Mouse (Mus musculus) liver, embryonic 13.5 days (tissue): ENCODE measurements around the gene Tmx2. TPM values are rescaled to one million over a fixed set of nuclear protein-coding genes. Genes with fewer than 3 reads are reported as not detected.
"Not testable (repeated sequence)": the region's sequence is repeated elsewhere in the genome, so short reads cannot be mapped to it uniquely, and the experiment has no call there.

Source experiments
- ATAC-seq: fragments of 200-750 bp; cut with Nextera tagmentation; 2 replicates; pipeline ENCODE4 v1.8.0; 2017; ENCODE audit warnings: low read depth, mild to moderate bottlenecking, moderate number of reproducible peaks, moderate library complexity
- DNase-seq: peaks from one replicate; pipeline ENCODE4 v3.0.0; 2022
- H3K27ac ChIP-seq: fragments of 300-500 bp; sonication (generic); 2 replicates; pipeline ENCODE4 v1.5.1; 2015; ENCODE audit warnings: moderate library complexity, mild to moderate bottlenecking, inconsistent platforms
- H3K27me3 ChIP-seq: fragments of 300-500 bp; sonication (generic); 2 replicates; pipeline ENCODE4 v1.6.1; 2015; ENCODE audit warnings: mild to moderate bottlenecking, inconsistent platforms
- H3K36me3 ChIP-seq: fragments of 300-500 bp; sonication (generic); 2 replicates; pipeline ENCODE4 v1.6.1; 2015; ENCODE audit warnings: mild to moderate bottlenecking, inconsistent platforms
- H3K4me1 ChIP-seq: fragments of 300-500 bp; sonication (generic); replicated peaks from 2 replicates; pipeline ENCODE4 v1.6.1; 2015; ENCODE audit warnings: inconsistent platforms
- H3K4me2 ChIP-seq: fragments of 300-500 bp; sonication (generic); 2 replicates; pipeline ENCODE4 v1.6.1; 2015; ENCODE audit warnings: inconsistent platforms, mild to moderate bottlenecking, moderate library complexity
- H3K4me3 ChIP-seq: fragments of 300-500 bp; sonication (generic); replicated peaks from 2 replicates; pipeline ENCODE4 v1.5.1; 2015; ENCODE audit warnings: mild to moderate bottlenecking, inconsistent platforms
- H3K9ac ChIP-seq: fragments of 300-500 bp; sonication (generic); 2 replicates; pipeline ENCODE4 v1.6.1; 2015; ENCODE audit warnings: mild to moderate bottlenecking, inconsistent platforms
- H3K9me3 ChIP-seq: fragments of 300-500 bp; sonication (generic); replicated peaks from 2 replicates; pipeline ENCODE4 v1.6.1; 2016; ENCODE audit warnings: inconsistent platforms
- WGBS: fragments of 180-500 bp; shearing (Covaris S2); methylation state at CpG from one replicate; pipeline ENCODE4 v1.1.7; 2015; ENCODE audit not compliant: insufficient replicate concordance; 5-methylcytosine and 5-hydroxymethylcytosine counted together
- polyA plus RNA-seq: library from polyadenylated mRNA; unstranded; fragments of >200 nt; fragmentation: Nextera tagmentation; extraction: Ambion mirVana; gene quantifications from 2 replicates; pipeline ENCODE4 v1.2.1, GENCODE M21; 2015

The Tmx2 gene
- 77.9 and 83.4 TPM in 2 replicates for polyA plus RNA-seq

DNA sequence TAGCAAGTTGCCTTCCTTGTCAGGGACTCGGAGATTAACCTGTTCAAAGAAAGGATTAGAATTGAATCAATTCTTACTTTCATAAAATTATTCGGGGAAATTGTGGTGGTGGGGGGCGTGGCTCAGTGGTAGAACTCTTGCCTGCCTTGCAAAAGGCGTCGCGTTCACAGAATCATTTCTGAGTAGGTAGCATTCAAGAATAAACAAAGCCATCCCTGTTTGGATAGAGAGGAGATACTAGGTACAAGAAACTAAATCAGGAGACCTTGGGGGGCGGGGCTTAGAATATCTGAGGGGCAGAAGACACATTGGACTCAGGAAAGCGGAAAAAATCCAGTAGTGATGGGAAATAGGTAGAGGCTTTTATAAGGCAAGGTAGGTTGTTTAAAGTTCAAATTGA lies at the start of gene Tmx2:
TSS of gene Tmx2 (minus strand) at position 125 of the 400 bp plus-strand sequence.
- no peak for DNase-seq

DNA sequence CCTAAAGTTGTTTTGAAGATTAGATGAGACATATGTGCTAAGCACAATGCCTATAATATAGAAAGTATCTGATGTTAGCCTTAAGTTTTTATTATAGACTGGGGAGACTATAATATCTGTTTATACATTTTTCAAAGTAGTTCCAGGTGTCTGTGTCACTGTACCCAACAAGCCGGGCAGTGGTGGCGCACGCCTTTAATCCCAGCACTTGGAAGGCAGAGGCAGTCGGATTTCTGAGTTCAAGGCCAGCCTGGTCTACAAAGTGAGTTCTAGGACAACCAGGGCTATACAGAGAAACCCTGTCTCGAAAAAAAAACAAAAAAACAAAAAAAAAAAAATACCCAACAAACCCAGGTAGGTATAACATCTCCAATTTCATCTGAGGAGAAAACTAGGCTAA lies 49.3 kb upstream of the Tmx2 start:
- H3K27me3 ChIP-seq, ATAC-seq, H3K9me3 ChIP-seq, DNase-seq: not testable (repeated sequence)
- 80% methylated on average over 5 of the region's 5 CpGs for WGBS
- peak overlapping the region; percentile 72 for H3K4me2 ChIP-seq
- peaks cover 89% of the 10 kb centered on the region for H3K4me1 ChIP-seq
- H3K27ac ChIP-seq: peak overlapping the region; percentile 89; the same call in 1 of the 2 replicates
- peak overlapping the region; percentile 79 for H3K4me3 ChIP-seq
- H3K36me3 ChIP-seq: peaks cover 31% of the 10 kb centered on the region
- H3K9ac ChIP-seq: peak overlapping the region; percentile 75; the same call in 1 of the 2 replicates

More for the DNA sequence above, at the start of gene Tmx2:
- Histone ChIP-seq H3K27ac (peak within 1 kb of the TSS; percentile 84), H3K9me3 (no peaks in the 10 kb centered on the region), H3K4me1 (peaks cover 52% of the 10 kb centered on the region), H3K4me3 (peak within 1 kb of the TSS; percentile 83), H3K27me3 (no peaks in the 10 kb centered on the region), H3K36me3 (peaks cover 33% of the 10 kb centered on the region), H3K4me2 (peak within 1 kb of the TSS; percentile 73), H3K9ac (peak within 1 kb of the TSS; percentile 87)
- WGBS: 9% methylated on average over 8 of the region's 8 CpGs
- ATAC-seq: no peak

DNA sequence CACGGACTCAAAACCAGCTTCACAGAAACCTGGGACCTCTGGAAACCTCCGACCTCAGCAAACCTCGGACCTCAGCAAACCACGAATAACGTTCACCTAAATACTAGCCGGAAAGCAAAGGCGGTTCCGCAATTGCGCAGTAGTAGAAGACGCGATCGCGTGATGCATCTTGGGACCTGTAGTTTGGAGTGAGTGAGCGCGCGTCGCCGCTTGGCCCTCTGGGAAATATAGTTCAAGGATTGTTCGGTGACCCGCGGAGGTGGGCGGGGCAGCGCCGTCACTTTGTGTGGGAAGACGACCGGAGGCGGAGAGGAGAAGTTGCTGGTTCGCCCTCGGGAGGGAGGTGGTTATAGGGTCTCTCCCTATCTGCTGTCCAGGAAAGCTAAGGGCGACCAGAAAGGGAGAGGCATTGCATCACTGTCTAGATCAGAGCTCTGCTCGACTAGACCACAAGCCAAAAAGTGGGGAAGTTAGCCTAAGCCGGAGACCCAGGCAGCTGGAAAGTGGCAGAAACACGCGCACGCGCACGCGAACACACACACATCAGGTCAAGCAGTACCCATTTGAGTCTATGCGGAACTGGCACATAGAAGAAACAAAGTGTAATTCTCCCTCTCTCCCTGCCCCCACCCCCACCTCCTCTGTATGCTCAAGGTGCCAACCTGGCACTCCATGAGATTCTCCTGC lies 48.4 kb upstream of the Tmx2 start, which contains the start of gene Clp1:
TSS of gene Clp1 (minus strand) at position 179 of the 687 bp plus-strand sequence.
- WGBS: under 1% methylated on average over 39 of the region's 39 CpGs

DNA sequence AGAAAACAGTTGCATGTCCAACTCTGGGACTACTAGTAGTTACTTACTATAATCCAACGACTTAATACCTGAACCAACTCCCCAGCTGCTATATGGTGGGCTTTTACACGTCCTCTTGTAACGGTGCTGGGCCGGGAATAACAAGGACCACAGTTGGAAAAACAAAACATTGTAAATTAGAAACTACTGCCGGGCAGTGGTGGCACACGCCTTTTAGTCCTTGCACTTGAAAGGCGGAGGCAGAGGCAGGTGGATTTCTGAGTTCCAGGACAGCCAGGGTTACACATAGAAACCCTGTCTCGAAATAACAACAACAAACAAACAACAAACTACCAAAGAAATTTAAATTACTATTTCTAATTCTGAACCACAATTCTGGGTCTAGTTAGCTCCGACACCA lies 47.8 kb upstream of the Tmx2 start:
- H3K4me1 ChIP-seq: peaks cover 81% of the 10 kb centered on the region
- H3K4me2 ChIP-seq: peak overlapping the region; percentile 83
- H3K4me3 ChIP-seq: peak overlapping the region; percentile 79
- H3K9me3 ChIP-seq: no peaks in the 10 kb centered on the region
- no peak for DNase-seq
- peaks cover 44% of the 10 kb centered on the region for H3K36me3 ChIP-seq
- ATAC-seq: peak; percentile 30; the same call in 1 of the 2 replicates
- peak overlapping the region; percentile 83 for H3K9ac ChIP-seq
- WGBS: 1% methylated on average over 9 of the region's 9 CpGs
- H3K27me3 ChIP-seq: no peaks in the 10 kb centered on the region
- peak overlapping the region; percentile 80 for H3K27ac ChIP-seq

More for the DNA sequence above, 48.4 kb upstream of the Tmx2 start, which contains the start of gene Clp1:
- DNase-seq: peak; percentile 96
- Histone ChIP-seq H3K9me3 (no peaks in the 10 kb centered on the region), H3K4me1 (peaks cover 81% of the 10 kb centered on the region), H3K4me2 (peak within 1 kb of the TSS; percentile 83), H3K9ac (peak within 1 kb of the TSS; percentile 83), H3K27ac (peak within 1 kb of the TSS; percentile 89), H3K4me3 (peak within 1 kb of the TSS; percentile 79), H3K36me3 (peaks cover 38% of the 10 kb centered on the region), H3K27me3 (no peaks in the 10 kb centered on the region)
- ATAC-seq: peak; percentile 93

DNA sequence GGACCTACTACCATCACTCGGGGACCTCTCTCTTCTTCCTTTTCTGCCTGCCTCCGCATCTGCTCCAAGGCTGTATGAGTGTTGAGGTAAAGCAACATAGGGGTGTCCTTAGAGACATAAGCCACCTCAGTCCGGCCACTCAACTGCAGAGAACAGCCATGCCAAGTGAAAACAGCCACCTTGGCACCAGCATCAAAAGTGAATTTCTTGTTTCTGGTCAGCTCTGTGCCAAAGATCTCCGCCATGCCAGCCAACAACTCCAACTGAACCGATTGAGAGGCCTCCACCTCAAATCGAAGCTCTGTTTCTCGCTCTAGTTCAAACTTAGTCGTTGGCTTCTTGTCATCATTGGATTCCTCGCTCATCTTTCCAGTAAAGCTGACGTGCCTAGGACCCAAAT lies 46.8 kb upstream of the Tmx2 start:
- Histone ChIP-seq H3K4me2 (peak overlapping the region; percentile 83), H3K4me1 (peaks cover 81% of the 10 kb centered on the region), H3K9me3 (no peaks in the 10 kb centered on the region), H3K4me3 (peak overlapping the region; percentile 79), H3K9ac (peak overlapping the region; percentile 83), H3K36me3 (peaks cover 53% of the 10 kb centered on the region), H3K27me3 (no peaks in the 10 kb centered on the region), H3K27ac (peak overlapping the region; percentile 80)
- DNase-seq (no peak), ATAC-seq (no peak)
- WGBS: 86% methylated on average over 10 of the region's 10 CpGs

DNA sequence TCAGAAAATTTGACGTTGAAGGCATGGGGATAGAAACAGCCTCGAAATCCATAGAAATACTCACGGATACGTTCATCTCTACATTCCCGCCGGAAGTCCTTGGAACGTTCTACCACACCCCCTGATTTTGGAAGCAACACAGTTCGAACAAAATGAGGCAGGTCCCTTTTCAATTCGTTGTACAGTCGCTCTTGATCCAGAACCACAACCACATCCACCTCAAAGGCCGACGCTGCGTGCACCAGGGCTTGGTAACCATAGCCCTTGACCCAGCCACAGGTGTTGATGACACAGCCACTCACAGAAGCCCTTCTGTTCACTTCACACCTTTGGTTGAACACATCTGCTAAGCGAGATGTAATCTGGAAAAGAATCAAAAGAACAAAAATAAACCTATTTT lies 44.9 kb upstream of the Tmx2 start:
- H3K4me1 ChIP-seq: peaks cover 66% of the 10 kb centered on the region
- DNase-seq (no peak), ATAC-seq (no peak)
- 92% methylated on average over 14 of the region's 14 CpGs for WGBS
- H3K9me3 ChIP-seq: no peaks in the 10 kb centered on the region
- H3K27ac ChIP-seq: no peak overlapping the region
- peaks cover 59% of the 10 kb centered on the region for H3K36me3 ChIP-seq
- no peaks in the 10 kb centered on the region for H3K27me3 ChIP-seq
- peak overlapping the region; percentile 83 for H3K4me2 ChIP-seq
- H3K9ac ChIP-seq: no peak overlapping the region; the same call in 1 of the 2 replicates
- H3K4me3 ChIP-seq: peak overlapping the region; percentile 79

DNA sequence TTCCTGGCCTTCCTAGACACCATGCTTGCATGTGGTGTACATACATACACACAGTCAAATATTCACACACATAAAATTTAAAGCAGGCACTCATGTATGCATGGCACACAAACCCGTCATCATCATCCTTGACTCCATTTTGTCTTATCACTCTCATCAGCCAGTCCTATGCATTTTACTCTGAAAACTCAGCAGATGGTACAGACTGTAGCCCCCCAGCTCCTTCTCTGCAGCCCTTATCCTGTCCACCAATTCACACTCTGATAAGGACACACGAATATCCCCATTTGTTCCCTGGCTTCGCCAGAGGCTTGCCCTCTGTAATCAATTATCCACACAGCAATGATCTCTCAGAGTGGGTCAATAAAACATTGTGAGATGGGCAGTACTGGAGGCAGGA lies 42.2 kb upstream of the Tmx2 start:
- DNase-seq: no peak
- Histone ChIP-seq H3K9me3 (no peaks in the 10 kb centered on the region), H3K4me3 (0 out of 2 replicates have a peak overlapping the region, but pooled peaks have one; percentile 2), H3K4me1 (peaks cover 64% of the 10 kb centered on the region), H3K27ac (peak overlapping the region; percentile 64), H3K9ac (0 out of 2 replicates have a peak overlapping the region, but pooled peaks have one; percentile 19), H3K4me2 (peak overlapping the region; percentile 24), H3K27me3 (no peaks in the 10 kb centered on the region), H3K36me3 (peaks cover 58% of the 10 kb centered on the region)
- 0 out of 2 replicates have a peak, but pooled peaks have one; percentile 13 for ATAC-seq
- 31% methylated on average over 3 of the region's 3 CpGs for WGBS

DNA sequence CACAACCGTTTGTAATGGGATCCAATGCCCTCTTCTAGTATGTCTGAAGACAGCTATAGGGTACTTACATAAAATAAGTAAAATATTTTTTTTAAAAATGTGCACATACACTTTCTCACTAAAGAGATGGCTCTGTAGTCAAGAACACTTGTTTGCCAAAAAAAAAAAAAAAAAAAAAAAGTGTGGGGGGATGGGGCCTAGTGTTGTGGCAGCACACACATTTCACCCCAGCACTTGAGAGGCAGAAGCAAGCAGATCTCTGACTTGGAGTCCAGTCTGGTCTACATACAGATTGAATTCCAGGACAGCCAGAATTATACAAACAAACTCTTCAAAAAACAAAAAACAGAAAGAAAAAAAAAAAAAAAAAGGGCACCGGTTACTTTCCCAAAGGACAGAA lies 41.8 kb upstream of the Tmx2 start:
- no peak for DNase-seq
- Histone ChIP-seq H3K4me1 (peaks cover 60% of the 10 kb centered on the region), H3K27me3 (no peaks in the 10 kb centered on the region), H3K27ac (peak overlapping the region; percentile 64; the same call in 1 of the 2 replicates), H3K9me3 (no peaks in the 10 kb centered on the region), H3K4me3 (no peak overlapping the region), H3K9ac (no peak overlapping the region), H3K4me2 (no peak overlapping the region), H3K36me3 (peaks cover 54% of the 10 kb centered on the region)
- 93% methylated on average over 2 of the region's 2 CpGs for WGBS
- ATAC-seq: no peak

DNA sequence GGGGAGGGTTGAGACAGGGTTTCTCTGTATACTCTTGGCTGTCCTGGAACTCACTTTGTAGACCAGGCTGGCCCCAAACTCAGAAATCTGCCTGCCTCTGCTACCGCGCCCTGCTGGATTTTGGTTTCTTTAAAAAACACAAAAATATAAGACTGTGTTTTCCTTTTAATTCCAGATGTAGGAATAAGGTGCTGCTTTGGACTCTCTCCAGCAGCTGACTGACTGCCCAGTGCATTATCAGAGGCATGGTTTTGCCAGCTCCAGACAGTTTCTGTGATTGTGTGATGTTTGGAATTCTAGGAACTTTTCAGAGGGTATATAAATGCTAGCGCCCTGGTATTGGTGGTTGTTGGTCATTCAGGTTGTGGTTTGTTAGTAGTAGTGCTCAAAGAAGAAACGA lies 38.4 kb upstream of the Tmx2 start:
- Histone ChIP-seq H3K36me3 (peaks cover 24% of the 10 kb centered on the region), H3K9ac (peak overlapping the region; percentile 98; the same call in 1 of the 2 replicates), H3K4me3 (0 out of 2 replicates have a peak overlapping the region, but pooled peaks have one; percentile 8), H3K4me2 (peak overlapping the region; percentile 84), H3K27me3 (no peaks in the 10 kb centered on the region), H3K27ac (peak overlapping the region; percentile 98), H3K4me1 (peaks cover 51% of the 10 kb centered on the region), H3K9me3 (no peaks in the 10 kb centered on the region)
- no peak for DNase-seq
- 90% methylated on average over 4 of the region's 4 CpGs for WGBS
- ATAC-seq: no peak

DNA sequence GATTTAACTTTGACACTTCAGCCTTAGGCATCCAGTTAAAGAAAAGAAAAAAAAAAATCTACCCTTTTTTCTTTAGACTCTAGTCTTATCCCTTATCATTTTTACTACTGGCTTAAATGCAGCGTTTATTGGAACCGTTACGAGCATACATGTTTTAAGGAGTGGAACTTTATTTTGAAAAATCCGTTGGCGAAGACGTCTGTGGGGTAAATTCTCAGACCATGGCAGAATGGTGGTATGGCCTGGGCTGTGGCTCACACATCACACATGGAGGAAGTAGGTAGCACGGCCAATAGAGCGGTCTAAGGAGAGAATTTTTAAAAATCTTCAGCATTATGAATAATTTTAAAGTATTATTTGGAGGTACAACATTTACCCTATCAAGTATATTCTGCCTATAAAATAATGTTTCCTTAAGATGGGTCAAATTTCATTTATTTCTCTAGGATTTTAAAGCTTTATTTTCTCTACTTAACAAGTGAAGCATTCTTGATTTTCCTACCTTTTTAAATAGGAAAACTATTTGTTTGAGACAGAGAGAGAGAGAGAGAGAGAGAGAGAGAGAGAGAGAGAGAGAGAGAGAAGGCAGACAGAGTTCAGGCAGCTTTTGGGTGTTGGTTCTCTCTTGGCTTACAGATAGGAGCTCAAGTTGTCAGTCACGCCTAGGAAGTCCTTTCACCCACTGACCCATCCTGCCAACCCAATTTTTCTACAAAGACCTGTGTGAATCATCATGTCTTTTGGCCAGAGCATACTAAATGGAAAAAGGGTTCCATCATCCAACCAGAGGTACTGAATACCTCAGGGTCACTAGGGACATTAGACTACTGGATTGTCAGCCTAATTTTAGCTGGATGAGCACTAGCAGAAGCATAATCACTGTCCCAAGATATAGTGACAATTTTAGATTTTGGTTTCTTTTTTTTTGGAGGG lies 37.7 kb upstream of the Tmx2 start:
- H3K36me3 ChIP-seq: peaks cover 19% of the 10 kb centered on the region
- H3K9ac ChIP-seq: peak overlapping the region; percentile 98
- WGBS: 16% methylated on average over 9 of the region's 9 CpGs
- H3K27me3 ChIP-seq: no peaks in the 10 kb centered on the region
- H3K4me2 ChIP-seq: peak overlapping the region; percentile 84
- H3K9me3 ChIP-seq: no peaks in the 10 kb centered on the region
- H3K4me1 ChIP-seq: peaks cover 49% of the 10 kb centered on the region
- H3K27ac ChIP-seq: peak overlapping the region; percentile 98
- no peak for ATAC-seq
- peak overlapping the region; percentile 82 for H3K4me3 ChIP-seq
- no peak for DNase-seq
